Mouse (Mus musculus): ENCODE results near the gene Agpat4.
"Not testable (repeated sequence)": the region's sequence is repeated elsewhere in the genome, so short reads cannot be mapped to it uniquely, and the experiment has no call there.

Agpat4 gene

DNA sequence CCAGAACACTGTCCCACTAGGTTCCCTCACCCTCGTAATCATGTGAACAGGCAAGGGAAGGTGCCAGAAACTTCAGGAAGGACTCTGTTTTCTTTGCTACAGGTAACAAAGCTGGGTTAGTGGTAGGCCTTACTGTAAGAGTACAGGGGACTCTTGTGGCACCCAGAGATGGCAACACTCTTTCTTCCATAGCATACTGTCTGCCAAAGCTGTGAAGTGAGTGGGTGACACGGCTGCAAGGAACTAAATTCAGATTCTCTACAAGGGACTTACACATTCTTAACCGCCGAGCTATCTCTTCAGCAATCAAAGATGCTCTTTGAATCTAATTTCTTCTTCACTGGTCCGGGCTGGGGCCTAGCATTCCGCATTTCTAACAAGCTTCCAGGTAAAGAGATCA is 4.9 kb upstream of the Agpat4 start:
- Histone ChIP-seq H3K27me3 (ENCODE audit: control insufficient read depth, insufficient read depth, low read length, poor library complexity, severe bottlenecking) (no peaks in the 10 kb centered on the region), H3K36me3 (ENCODE audit: control insufficient read depth, insufficient read depth, low read length, poor library complexity, severe bottlenecking) (no peaks in the 10 kb centered on the region)
- DNase-seq (ENCODE audit: low read depth, low spot score), result no peak

GRCm38 (mm10) chr17:12115086-12115485 is 3.4 kb upstream of the Agpat4 start:
- no peaks in the 10 kb centered on the region for H3K27me3 ChIP-seq (ENCODE audit: control insufficient read depth, insufficient read depth, low read length, poor library complexity, severe bottlenecking)
- no peaks in the 10 kb centered on the region for H3K36me3 ChIP-seq (ENCODE audit: control insufficient read depth, insufficient read depth, low read length, poor library complexity, severe bottlenecking)
- DNase-seq (ENCODE audit: low read depth, low spot score), result no peak

DNA sequence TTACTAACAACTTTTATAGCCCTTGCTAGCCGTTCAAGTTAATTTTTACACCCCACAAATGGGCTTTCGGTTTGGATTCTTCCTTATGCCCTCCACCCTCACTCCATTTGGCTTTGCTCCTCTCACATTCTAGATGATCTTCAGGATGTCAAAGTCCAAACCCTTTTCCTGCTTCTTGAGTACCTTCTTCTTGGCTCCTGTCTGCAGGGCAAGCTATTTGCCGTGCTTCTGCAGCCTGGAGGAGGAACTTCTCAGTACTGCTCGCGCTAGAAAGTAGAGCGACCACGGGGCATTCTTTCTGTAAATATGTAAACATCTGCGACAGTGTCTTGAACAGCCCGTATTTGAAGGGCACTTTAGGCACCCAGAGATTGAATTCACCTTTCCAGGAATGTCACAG is 373 bp upstream of the Agpat4 start:
- peak; percentile 38 for DNase-seq (ENCODE audit: low read depth, low spot score)
- no peaks in the 10 kb centered on the region for H3K27me3 ChIP-seq (ENCODE audit: control insufficient read depth, insufficient read depth, low read length, poor library complexity, severe bottlenecking)
- H3K36me3 ChIP-seq (ENCODE audit: control insufficient read depth, insufficient read depth, low read length, poor library complexity, severe bottlenecking), result no peaks in the 10 kb centered on the region

GRCm38 (mm10) chr17:12118926-12119641 is 580 bp downstream of the Agpat4 start:
- H3K27me3 ChIP-seq (ENCODE audit: control insufficient read depth, insufficient read depth, low read length, poor library complexity, severe bottlenecking), result no peaks in the 10 kb centered on the region
- H3K36me3 ChIP-seq (ENCODE audit: control insufficient read depth, insufficient read depth, low read length, poor library complexity, severe bottlenecking), result no peaks in the 10 kb centered on the region
- DNase-seq (ENCODE audit: low read depth, low spot score), result peak; percentile 94

DNA sequence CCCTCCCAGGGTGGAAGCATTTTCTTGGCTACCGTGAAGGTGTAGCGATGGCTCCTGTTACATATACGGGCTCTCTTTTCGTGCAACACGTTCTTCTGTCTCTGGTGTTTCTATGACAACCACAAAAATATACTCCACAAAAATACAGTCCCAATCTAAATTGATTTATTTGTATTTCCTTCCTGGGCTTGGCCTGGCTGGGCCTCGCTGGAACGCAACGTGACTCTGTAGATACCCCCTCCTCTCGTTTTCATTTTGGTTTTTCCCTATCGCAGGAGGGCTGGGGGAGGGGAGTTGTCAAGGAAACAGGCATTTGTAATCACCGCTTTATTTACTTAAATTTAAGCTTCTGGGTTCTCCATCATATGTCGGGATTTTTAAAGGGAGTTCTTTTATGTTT is 1.2 kb downstream of the Agpat4 start:
- Histone ChIP-seq H3K27me3 (ENCODE audit: control insufficient read depth, insufficient read depth, low read length, poor library complexity, severe bottlenecking) (no peaks in the 10 kb centered on the region), H3K36me3 (ENCODE audit: control insufficient read depth, insufficient read depth, low read length, poor library complexity, severe bottlenecking) (no peaks in the 10 kb centered on the region)
- DNase-seq (ENCODE audit: low read depth, low spot score), result peak; percentile 72

GRCm38 (mm10) chr17:12120268-12120667 is 1.8 kb downstream of the Agpat4 start:
- DNase-seq (ENCODE audit: low read depth, low spot score), result peak; percentile 16
- Histone ChIP-seq H3K36me3 (ENCODE audit: control insufficient read depth, insufficient read depth, low read length, poor library complexity, severe bottlenecking) (no peaks in the 10 kb centered on the region; the same call in 1 of the 2 replicates), H3K27me3 (ENCODE audit: control insufficient read depth, insufficient read depth, low read length, poor library complexity, severe bottlenecking) (no peaks in the 10 kb centered on the region)

GRCm38 (mm10) chr17:12121226-12121794 is 2.8 kb downstream of the Agpat4 start:
- Histone ChIP-seq H3K36me3 (ENCODE audit: control insufficient read depth, insufficient read depth, low read length, poor library complexity, severe bottlenecking) (no peaks in the 10 kb centered on the region; the same call in 1 of the 2 replicates), H3K27me3 (ENCODE audit: control insufficient read depth, insufficient read depth, low read length, poor library complexity, severe bottlenecking) (no peaks in the 10 kb centered on the region)
- DNase-seq (ENCODE audit: low read depth, low spot score), result no peak

- not testable (repeated sequence) for H3K27me3 ChIP-seq (ENCODE audit: control insufficient read depth, insufficient read depth, low read length, poor library complexity, severe bottlenecking); DNase-seq (ENCODE audit: low read depth, low spot score); H3K36me3 ChIP-seq (ENCODE audit: control insufficient read depth, insufficient read depth, low read length, poor library complexity, severe bottlenecking)
Measured at GRCm38 (mm10) chr17:12122262-12122661, 3.8 kb downstream of the Agpat4 start.

DNA sequence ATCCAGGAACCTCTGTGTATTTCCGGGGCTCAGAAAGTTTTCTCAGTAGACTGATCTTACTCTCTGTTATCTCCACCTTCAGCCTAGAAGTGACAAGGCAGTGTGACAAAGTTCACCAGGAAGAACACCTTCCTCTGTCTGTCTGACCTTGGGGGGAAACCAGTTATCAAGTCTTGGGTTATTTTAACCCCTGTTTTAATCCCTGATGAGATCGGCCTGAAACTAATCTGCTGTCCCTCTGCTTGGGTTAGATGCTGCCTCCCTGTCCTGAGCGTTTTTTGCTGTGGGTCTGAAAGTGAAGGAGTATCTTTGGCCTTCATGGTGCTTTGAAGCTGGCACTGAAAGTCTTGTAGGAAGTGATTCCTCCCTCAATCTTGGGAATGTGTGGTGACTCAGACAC is 4.7 kb downstream of the Agpat4 start:
- DNase-seq (ENCODE audit: low read depth, low spot score), result no peak
- H3K36me3 ChIP-seq (ENCODE audit: control insufficient read depth, insufficient read depth, low read length, poor library complexity, severe bottlenecking), result no peaks in the 10 kb centered on the region; the same call in 1 of the 2 replicates
- no peaks in the 10 kb centered on the region for H3K27me3 ChIP-seq (ENCODE audit: control insufficient read depth, insufficient read depth, low read length, poor library complexity, severe bottlenecking)

DNA sequence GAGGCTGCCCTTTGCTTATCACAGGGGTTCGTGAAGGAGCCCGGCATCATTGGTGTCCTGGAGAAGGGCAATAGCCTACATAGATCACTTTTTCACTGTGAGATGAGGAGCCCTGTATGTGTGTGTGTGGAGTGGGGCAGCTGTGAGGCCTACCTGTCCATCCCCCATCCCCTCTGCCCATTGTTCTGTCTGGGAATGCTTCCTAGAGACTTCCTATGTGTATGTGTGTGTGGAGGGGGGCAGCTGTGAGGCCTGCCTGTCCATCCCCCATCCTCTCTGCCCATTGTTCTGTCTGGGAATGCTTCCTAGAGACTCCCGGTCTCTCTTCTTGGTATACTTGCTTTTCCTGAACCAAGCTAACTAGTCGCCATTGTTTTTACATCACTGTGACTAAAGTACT is 8.6 kb downstream of the Agpat4 start:
- no peaks in the 10 kb centered on the region for H3K27me3 ChIP-seq (ENCODE audit: control insufficient read depth, insufficient read depth, low read length, poor library complexity, severe bottlenecking)
- H3K36me3 ChIP-seq (ENCODE audit: control insufficient read depth, insufficient read depth, low read length, poor library complexity, severe bottlenecking), result no peaks in the 10 kb centered on the region; the same call in none of the 2 replicates
- no peak for DNase-seq (ENCODE audit: low read depth, low spot score)

DNA sequence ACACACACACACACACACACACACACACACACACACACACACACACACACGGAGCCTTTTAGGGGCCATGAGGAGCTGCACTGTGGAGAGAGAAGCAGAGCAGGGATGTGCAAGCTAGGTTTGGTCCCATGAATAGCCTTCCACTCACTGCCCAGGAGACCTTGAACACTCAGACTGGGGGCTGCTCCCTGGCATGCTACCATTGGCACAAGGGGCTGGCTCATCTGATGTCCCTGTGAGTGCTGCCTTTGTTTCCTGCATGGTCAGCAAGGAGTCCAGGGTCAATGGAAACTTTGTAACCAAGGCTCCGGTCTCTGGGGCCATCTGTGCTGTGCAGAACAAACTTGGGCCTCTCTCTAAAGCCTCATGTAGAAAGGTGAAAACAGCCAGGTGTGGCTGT is 10.5 kb downstream of the Agpat4 start:
- DNase-seq (ENCODE audit: low read depth, low spot score), result no peak
- Histone ChIP-seq H3K27me3 (ENCODE audit: control insufficient read depth, insufficient read depth, low read length, poor library complexity, severe bottlenecking) (no peaks in the 10 kb centered on the region), H3K36me3 (ENCODE audit: control insufficient read depth, insufficient read depth, low read length, poor library complexity, severe bottlenecking) (no peaks in the 10 kb centered on the region; the same call in none of the 2 replicates)

GRCm38 (mm10) chr17:12131171-12131570 is 12.7 kb downstream of the Agpat4 start:
- no peak for DNase-seq (ENCODE audit: low read depth, low spot score)
- Histone ChIP-seq H3K36me3 (ENCODE audit: control insufficient read depth, insufficient read depth, low read length, poor library complexity, severe bottlenecking) (no peaks in the 10 kb centered on the region; the same call in 1 of the 2 replicates), H3K27me3 (ENCODE audit: control insufficient read depth, insufficient read depth, low read length, poor library complexity, severe bottlenecking) (no peaks in the 10 kb centered on the region)

GRCm38 (mm10) chr17:12131581-12131980 is 13.1 kb downstream of the Agpat4 start:
- H3K27me3 ChIP-seq (ENCODE audit: control insufficient read depth, insufficient read depth, low read length, poor library complexity, severe bottlenecking), result no peaks in the 10 kb centered on the region
- no peaks in the 10 kb centered on the region; the same call in 1 of the 2 replicates for H3K36me3 ChIP-seq (ENCODE audit: control insufficient read depth, insufficient read depth, low read length, poor library complexity, severe bottlenecking)
- DNase-seq (ENCODE audit: low read depth, low spot score), result no peak

DNA sequence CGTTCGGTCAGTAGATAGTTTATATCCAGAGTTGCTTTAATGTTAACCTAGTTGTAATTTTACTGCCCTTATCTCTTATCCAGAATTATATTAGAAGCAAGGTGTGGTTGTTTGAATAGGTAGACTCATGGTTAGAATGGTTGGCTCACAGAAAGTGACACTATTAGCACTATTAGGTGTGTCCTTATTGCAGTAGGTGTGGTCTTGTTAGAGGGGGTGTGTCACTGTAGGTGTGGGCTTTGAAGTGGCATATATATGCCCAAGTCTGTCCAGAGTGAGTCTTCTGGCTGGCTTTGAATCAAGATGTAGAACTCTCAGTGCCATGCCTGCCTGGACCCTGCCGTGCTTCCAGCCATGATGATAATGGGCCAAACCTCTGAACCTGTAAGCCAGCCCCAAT is 14.4 kb downstream of the Agpat4 start:
- no peak for DNase-seq (ENCODE audit: low read depth, low spot score)
- no peaks in the 10 kb centered on the region for H3K27me3 ChIP-seq (ENCODE audit: control insufficient read depth, insufficient read depth, low read length, poor library complexity, severe bottlenecking)
- H3K36me3 ChIP-seq (ENCODE audit: control insufficient read depth, insufficient read depth, low read length, poor library complexity, severe bottlenecking), result no peaks in the 10 kb centered on the region; the same call in 1 of the 2 replicates

DNA sequence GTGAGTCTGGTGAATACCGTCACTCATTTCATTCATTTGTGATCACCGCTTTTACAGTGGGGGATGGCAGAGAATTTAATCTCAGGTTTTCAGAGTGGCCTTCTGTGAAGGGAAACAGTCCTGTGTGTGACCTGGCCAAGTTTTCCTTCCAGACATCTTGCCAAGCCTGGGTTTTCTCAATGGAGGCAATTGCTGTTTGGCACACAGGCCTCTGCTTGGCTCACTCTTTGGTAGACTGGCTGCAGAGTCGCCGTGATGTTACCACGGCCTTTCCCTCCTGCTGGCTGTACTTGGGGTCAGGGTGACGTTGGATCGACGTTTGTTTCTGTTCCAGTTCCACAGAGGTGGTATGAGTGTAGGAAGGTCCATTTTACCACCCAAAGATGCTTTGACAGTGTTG is 15.5 kb downstream of the Agpat4 start:
- DNase-seq (ENCODE audit: low read depth, low spot score), result no peak
- Histone ChIP-seq H3K36me3 (ENCODE audit: control insufficient read depth, insufficient read depth, low read length, poor library complexity, severe bottlenecking) (no peaks in the 10 kb centered on the region; the same call in 1 of the 2 replicates), H3K27me3 (ENCODE audit: control insufficient read depth, insufficient read depth, low read length, poor library complexity, severe bottlenecking) (no peaks in the 10 kb centered on the region)

Measured in splenic B cell, adult 2 months (primary cell).